Mouse (Mus musculus) thymus, postnatal 14 days (tissue): ENCODE data around the gene Klrb1b.
"Not testable (repeated sequence)": the region's sequence is repeated elsewhere in the genome, so short reads cannot be mapped to it uniquely, and the experiment has no call there.

Source experiments
- DNase-seq: peaks from one replicate; pipeline ENCODE4 v3.0.0; 2021

Gene Klrb1b

GRCm38 (mm10) chr6:128840669-128841068, 14.5 kb upstream of the Klrb1b start:
- not testable (repeated sequence) for DNase-seq

- DNase-seq: no peak
These were observed 13.8 kb upstream of the Klrb1b start for GRCm38 (mm10) chr6:128839921-128840320.

- DNase-seq: peak; percentile 92
These were observed 13.2 kb upstream of the Klrb1b start for GRCm38 (mm10) chr6:128839266-128839771.

GRCm38 (mm10) chr6:128838342-128839265, 12.5 kb upstream of the Klrb1b start:
- DNase-seq: peak; percentile 88

- no peak for DNase-seq
These were observed 11.6 kb upstream of the Klrb1b start for GRCm38 (mm10) chr6:128837454-128838341.

- no peak for DNase-seq
These were observed 10.8 kb upstream of the Klrb1b start for GRCm38 (mm10) chr6:128836955-128837334.

GRCm38 (mm10) chr6:128836191-128836954, 10.2 kb upstream of the Klrb1b start:
- DNase-seq: no peak

GRCm38 (mm10) chr6:128835571-128835970, 9.4 kb upstream of the Klrb1b start:
- no peak for DNase-seq

- no peak for DNase-seq
These were observed 6.9 kb upstream of the Klrb1b start for GRCm38 (mm10) chr6:128833046-128833445.

GRCm38 (mm10) chr6:128829837-128830236, 3.7 kb upstream of the Klrb1b start:
- DNase-seq: no peak

- DNase-seq: no peak
These were observed 650 bp upstream of the Klrb1b start for GRCm38 (mm10) chr6:128826781-128827180.

- DNase-seq: no peak
These were observed 7.9 kb downstream of the Klrb1b start for GRCm38 (mm10) chr6:128818083-128818802.

- DNase-seq: peak; percentile 81
These were observed 17.6 kb downstream of the Klrb1b start for GRCm38 (mm10) chr6:128808532-128808931.

- peak; percentile 62 for DNase-seq
These were observed 19.1 kb downstream of the Klrb1b start for GRCm38 (mm10) chr6:128807021-128807420.

- DNase-seq: peak; percentile 79
These were observed 21.1 kb downstream of the Klrb1b start for GRCm38 (mm10) chr6:128804823-128805640.

- peak; percentile 95 for DNase-seq
These were observed 22.9 kb downstream of the Klrb1b start for GRCm38 (mm10) chr6:128802999-128803857.

GRCm38 (mm10) chr6:128802557-128802956, 23.6 kb downstream of the Klrb1b start:
- DNase-seq: no peak

- not testable (repeated sequence) for DNase-seq
These were observed 25.4 kb downstream of the Klrb1b start for GRCm38 (mm10) chr6:128800696-128801095.

GRCm38 (mm10) chr6:128799896-128800270, 26.2 kb downstream of the Klrb1b start:
- no peak for DNase-seq
